Mouse (Mus musculus): ENCODE results near the gene Acot7.

- TF ChIP-seq GATA1 (IDR thresholded peaks at IDR 0.05; ENCODE audit: low read length) = no peak
- no peak for TF ChIP-seq TAL1 (IDR thresholded peaks at IDR 0.05; ENCODE audit: low read length)
Measured at GRCm38 (mm10) chr4:152281601-152282000, 103.7 kb downstream of the Acot7 start.
